Mouse (Mus musculus) monocyte, adult 5-6 weeks (primary cell): ENCODE measurements around the gene Mrpl4. TPM values are rescaled to one million over a fixed set of nuclear protein-coding genes. Genes with fewer than 3 reads are reported as not detected.

Experiments used
- ATAC-seq: fragments of 153-309, 156-312 bp; replicated peaks from 2 replicates; pipeline ENCODE4 v1.8.0; 2017; ENCODE audit warnings: mild to moderate bottlenecking; ENCODE audit not compliant: low TSS enrichment, insufficient number of reproducible peaks, severe bottlenecking, poor library complexity, low FRiP score
- total RNA-seq: library from RNA; stranded (forward); fragments of 200-1000, 200-491, 200-594 nt; gene quantifications from 3 replicates; pipeline ENCODE4 v1.2.3, GENCODE M21; 2017

The Mrpl4 gene
- 21.9 to 41.1 TPM (median 25.6 TPM) in 3 replicates for total RNA-seq

DNA sequence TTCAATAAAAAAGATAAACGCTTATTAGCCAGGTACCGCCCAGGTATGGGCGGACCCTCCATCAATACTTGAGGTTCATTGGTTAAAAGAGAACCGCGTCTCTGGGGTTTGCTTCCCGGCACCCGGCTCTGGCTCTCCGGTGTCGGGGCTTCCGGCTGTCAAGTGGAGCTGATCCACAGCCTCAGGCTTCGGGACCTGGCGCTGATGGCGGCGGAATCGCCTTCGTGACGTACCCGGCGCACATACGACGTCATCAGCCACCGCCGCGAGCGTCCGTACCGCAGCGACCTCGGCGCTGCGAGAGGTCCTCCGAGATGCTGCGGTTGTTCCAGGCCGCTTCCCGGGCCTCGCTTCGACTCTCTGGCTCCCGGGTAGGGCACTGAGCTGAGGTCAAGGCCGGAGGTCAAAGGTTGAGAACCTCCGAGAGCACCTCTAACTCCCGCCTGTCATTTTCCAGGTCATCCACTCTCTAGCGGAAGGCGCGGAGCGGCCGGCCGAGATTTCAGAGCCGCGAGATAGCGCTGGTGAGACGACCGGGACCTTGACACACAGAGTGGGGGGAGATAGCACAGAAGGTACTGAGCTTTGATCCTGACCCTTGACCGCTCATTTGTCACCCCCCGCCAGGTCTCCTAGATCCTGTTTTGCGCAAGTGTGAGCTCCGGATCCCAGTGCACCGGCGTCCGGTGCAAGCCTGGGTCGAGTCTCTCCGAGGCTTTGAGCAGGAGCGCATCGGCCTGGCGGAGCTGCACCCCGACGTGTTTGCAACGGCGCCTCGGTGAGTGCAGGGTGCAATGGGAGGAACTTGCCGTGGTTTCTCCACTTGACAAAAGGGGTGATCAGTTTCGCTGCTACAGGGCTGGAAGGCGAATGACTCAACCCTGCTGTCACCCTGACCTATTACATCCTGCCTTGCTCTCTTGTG lies at the start of gene Mrpl4:
TSS of gene Mrpl4 (plus strand) at position 112 of the 925 bp plus-strand sequence.
- peak; percentile 83 for ATAC-seq

DNA sequence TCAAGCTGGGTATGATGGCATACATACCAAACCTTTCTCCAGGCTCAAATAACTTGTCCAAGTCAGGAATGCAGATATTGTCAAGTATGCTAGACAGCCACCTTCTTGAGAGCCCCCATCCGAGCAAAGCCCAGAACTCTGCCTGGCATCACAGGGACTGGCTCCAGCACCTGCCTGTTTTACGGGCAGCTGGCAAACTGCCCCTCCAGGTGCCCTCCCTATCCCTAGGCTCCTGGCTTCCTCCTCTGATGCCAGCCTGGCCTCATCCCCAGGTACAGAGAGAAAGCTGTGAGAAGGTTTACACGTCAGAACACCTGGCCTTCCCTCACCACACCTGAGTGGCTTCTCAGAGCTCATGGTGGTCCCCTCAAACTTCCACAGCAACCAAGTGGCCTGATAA lies 45.5 kb upstream of the Mrpl4 start:
- ATAC-seq = no peak

GRCm38 (mm10) chr9:20959430-20959938 lies 43.1 kb upstream of the Mrpl4 start, which contains the start of gene Dnmt1:
TSS of gene Dnmt1 (minus strand) at chr9:20959888.
- no peak for ATAC-seq

DNA sequence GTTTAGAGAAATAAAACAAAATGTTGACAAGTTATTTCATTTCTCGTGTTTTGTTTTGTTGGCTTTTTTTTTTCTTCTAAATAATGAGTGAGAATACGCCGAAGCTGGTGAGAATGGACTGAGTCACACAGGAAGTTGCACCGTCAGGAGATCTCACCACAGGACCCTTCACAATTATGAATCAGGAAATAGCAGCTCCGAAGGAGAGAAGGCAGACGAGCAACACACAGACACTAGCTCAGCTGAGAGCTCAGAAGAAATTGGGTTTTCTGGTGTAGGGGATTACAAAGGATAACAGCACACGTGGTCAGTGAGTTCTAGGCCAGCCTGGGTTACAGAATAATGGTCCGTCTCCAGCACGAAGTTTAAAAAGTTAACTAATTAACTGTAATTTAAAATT lies 41.0 kb upstream of the Mrpl4 start:
- ATAC-seq = peak; percentile 58; the same call in 1 of the 2 replicates

DNA sequence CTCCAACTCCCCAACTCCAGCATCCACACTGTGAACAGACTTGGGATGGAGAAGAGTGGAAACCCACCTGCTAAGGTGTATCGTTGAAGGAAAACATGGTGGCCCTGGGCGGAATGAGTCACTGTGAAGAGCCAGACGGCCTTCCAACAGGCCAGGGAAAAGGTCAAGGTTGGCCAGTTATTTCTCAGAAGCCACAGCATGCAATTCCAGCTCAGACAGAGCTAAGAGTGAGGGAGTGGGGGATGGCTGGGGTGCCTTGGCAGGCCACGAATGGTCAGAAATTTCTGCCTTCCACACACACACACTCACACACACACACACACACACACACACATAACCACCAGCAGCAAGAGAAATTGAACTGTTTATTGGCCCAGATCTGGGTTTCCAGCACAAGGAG lies 36.9 kb upstream of the Mrpl4 start:
- no peak for ATAC-seq

DNA sequence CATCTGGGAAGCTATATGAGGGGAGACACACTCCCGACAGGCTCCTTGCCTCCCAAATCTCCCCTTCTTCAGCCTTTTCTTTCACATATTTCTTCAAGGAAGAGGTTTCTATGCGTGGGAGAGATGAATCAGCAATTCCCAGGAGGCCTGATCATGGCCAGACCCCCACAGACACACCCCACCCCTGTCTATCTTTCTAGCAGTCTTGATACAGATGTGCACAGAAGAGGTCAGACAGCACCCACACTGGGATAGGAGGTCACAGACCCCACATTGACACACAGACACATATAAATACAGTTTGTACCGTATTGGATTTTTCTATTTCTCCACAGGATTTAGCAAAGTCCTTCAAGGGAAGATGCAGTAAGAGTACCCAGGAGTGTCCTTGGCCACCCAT lies 36.5 kb upstream of the Mrpl4 start:
- ATAC-seq = no peak

- no peak for ATAC-seq
Measured at GRCm38 (mm10) chr9:20966747-20967146, 35.8 kb upstream of the Mrpl4 start.

GRCm38 (mm10) chr9:20971751-20972140 lies 30.8 kb upstream of the Mrpl4 start:
- no peak for ATAC-seq

DNA sequence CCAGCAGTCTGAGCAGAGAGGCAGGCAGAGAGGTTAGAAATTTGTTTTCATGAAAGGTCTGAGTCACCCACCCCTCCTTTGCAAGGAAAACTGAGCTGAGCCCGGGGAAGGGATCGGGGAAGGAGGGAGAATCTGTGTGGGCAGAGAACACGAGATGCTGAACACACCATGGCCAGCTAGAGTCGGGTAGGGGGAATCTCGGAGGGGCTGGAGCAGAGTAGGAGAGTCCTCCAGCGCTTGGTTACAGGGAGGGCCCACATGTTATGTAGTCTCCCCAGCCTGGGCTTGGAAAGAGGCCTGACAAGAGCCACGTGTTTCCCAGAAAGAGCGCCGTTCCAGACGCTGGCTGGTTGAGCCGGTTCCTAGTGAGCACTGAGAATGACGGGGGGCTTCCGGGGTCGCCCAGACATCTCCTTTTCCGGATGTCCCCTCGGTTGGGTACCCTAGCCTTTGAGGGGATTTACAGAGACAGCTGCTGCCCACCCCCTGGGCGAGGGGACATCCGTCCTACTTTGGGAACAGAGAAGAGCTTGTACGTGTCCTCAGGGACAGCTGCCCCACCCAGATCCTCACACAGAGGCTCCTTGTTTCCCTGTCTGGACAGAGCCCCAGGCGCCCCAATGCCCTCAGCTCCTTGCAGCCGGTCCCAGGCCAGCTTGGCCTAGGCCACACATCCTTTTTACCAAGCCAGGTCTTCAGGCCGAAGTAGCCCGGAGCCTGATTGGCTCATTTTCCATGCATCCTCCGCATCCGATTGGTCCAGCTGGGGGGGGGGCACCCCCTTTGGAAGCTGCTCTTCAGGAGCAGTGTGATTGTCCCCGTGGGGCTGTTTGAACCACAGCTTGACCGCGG lies 30.2 kb upstream of the Mrpl4 start:
- ATAC-seq = no peak

DNA sequence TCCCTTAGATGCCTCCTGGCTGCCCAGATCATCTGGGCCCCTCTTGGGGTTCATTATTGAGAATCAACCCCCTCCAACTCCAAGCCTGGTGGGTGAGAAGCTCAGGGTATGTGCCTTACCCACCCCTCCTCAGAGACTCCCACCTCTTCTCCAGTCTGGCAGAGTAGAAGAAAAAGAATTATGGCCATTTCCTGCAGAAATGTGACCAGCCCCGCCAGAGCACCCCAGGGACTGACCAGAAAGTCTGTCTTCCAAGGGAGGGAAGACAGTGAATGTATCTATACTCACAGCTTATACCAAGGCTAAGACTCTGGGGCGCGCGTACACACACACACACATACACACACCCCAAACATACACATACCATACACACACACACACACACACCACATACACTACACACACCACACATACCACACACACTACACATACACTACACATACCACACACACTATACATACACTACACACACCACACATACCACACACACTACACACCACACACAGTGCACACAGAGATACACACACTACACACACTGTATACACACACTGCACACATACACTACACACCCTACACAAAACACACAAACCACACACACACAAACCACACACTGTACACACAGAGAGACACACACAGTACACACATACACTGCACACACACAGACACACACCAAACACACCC lies 29.4 kb upstream of the Mrpl4 start:
- ATAC-seq = no peak

DNA sequence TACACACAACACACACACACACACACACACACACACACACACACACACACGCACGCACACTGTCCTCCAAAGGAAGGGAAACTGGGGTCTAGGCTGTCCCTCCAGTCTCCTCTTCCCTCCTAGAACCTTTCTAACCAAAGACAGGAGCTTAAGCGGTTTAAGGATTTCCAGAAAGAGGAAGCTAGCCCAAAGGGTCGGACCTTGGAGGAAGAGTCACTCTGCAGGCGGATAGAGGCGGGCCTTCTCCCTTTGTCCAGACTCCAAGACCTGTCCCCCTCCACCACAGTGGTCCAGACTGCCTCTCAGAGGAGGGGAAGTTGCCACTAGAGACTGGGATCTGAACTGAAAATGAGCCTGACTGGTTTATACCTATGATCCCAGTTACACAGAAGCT lies 28.9 kb upstream of the Mrpl4 start:
- ATAC-seq = 0 out of 2 replicates have a peak, but pooled peaks have one; percentile 10

DNA sequence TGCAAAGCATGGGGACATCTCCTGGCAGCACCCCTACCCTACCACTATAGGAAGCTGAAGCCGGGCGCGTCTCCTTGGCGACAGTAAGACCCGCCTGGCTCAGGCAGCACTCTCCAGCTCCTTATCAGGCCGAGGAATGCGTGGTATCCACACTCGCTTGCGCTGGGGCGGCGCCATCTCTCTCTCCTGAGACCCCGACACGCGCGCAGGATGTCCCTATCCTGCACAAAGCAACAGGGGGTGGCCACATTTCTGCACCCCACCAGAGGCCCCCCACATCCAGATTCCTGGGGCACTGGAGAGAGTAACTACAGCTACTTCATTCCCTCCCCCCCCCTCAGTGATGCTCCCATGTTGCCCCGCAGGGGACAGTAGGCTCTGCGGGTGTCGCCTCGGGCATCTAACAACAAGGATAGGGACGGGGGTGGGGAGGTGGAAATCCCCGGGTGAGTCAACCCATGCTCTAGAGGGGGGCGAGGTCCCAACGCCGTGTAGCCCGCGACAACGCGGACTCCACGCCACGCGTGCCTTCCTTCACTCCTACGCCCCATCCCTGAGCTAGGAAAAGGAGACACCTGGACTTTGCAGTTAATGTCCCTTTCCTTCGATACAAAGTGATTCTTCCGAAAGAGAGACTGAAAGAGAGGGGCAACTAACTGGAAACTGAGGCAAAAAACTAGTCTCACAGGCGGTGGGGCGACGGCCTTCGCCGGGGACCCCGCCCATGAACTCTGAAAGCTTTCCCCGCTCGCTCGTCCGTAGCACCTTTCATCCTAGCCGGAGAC lies 26.9 kb upstream of the Mrpl4 start:
- ATAC-seq = no peak

- peak; percentile 81 for ATAC-seq
Measured at GRCm38 (mm10) chr9:20976216-20976960, 26.1 kb upstream of the Mrpl4 start, which contains the start of gene S1pr2. TSS of gene S1pr2 (minus strand) at chr9:20976781.

GRCm38 (mm10) chr9:20976961-20977689 lies 25.4 kb upstream of the Mrpl4 start:
- no peak for ATAC-seq

GRCm38 (mm10) chr9:20978409-20979095 lies 24.0 kb upstream of the Mrpl4 start:
- ATAC-seq = no peak

DNA sequence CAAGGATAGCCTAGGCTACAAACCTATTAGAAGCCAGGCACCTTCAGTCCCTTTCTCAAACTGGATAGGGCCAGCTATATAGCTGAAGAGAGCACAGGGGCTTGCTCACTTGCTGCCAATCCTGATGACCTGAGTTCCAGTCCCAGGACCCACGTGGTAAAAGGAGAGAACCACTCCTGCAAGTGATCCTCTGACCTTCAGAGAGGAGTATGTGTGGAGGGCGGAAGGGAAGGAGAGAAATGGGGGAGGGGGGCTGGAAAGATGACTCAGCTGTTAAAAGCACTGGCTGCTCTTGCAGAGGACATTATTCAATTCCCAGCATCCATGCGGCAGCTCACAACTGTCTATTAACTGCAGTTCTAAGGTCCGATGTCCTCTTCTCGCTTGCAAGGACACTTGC lies 23.4 kb upstream of the Mrpl4 start:
- ATAC-seq = no peak
